Mouse (Mus musculus): ENCODE data around the gene Prkrip1. TPM values are rescaled to one million over a fixed set of nuclear protein-coding genes. Genes with fewer than 3 reads are reported as not detected.
A peak's percentile ranks its signal among the peaks of the same experiment; 100 is the strongest.

The Prkrip1 gene
- total RNA-seq, 1 experiment = 52.8 TPM

- peak overlapping the region; percentile 86 for H3K9ac ChIP-seq (ENCODE audit: insufficient read depth, low read depth, low read length, poor library complexity, severe bottlenecking)
- no peaks in the 10 kb centered on the region for H3K9me3 ChIP-seq (ENCODE audit: control insufficient read depth, insufficient read depth, low read depth, low read length)
- H3K36me3 ChIP-seq (ENCODE audit: control insufficient read depth, insufficient read depth, low read length, poor library complexity, severe bottlenecking) = no peaks in the 10 kb centered on the region
- TF ChIP-seq CHD2 (IDR thresholded peaks at IDR 0.05; ENCODE audit: low read depth, low read length) (no peak), ZC3H11A (IDR thresholded peaks at IDR 0.05; ENCODE audit: borderline replicate concordance, low read depth, low read length) (no peak), ZNF384 (IDR thresholded peaks at IDR 0.05; ENCODE audit: low read depth, low read length) (no peak), MAFK (IDR thresholded peaks at IDR 0.05; ENCODE audit: insufficient read depth, low read depth, low read length) (no peak), HCFC1 (IDR thresholded peaks at IDR 0.05; ENCODE audit: borderline replicate concordance, insufficient read depth, low read length) (no peak)
- in situ Hi-C loops (cut with MboI; ENCODE audit: low sequenced_read_pairs in 2 of 2, unreplicated experiment in 2 of 2) = no loop called here
- H3K4me3 ChIP-seq (ENCODE audit: insufficient read depth in 1 of 2, low read depth in 1 of 2, low read length in 2 of 2, poor library complexity in 1 of 2, severe bottlenecking in 1 of 2) = peak overlapping the region; percentile 86 to 87
- DNase-seq (ENCODE audit: low read depth, low spot score) = peak; percentile 50
- peaks cover 0 to 10% of the 10 kb centered on the region in 2 experiments; a peak in 2 of 4 replicates for H3K4me1 ChIP-seq (ENCODE audit: control insufficient read depth in 2 of 2, insufficient read depth in 2 of 2, low read length in 2 of 2, poor library complexity in 1 of 2)
- H3K27ac ChIP-seq (ENCODE audit: insufficient read depth, low read depth, low read length, poor library complexity, severe bottlenecking) = no peak overlapping the region
Observed at GRCm38 (mm10) chr5:136244762-136245540, 46.2 kb upstream of the Prkrip1 start.

- H3K27ac ChIP-seq (ENCODE audit: insufficient read depth, low read depth, low read length, poor library complexity, severe bottlenecking) = no peak overlapping the region
- no peaks in the 10 kb centered on the region for H3K36me3 ChIP-seq (ENCODE audit: control insufficient read depth, insufficient read depth, low read length, poor library complexity, severe bottlenecking)
- in situ Hi-C loops (cut with MboI; ENCODE audit: low sequenced_read_pairs in 2 of 2, unreplicated experiment in 2 of 2) = no loop called here
- no peak for DNase-seq (ENCODE audit: low read depth, low spot score)
- TF ChIP-seq ZC3H11A (IDR thresholded peaks at IDR 0.05; ENCODE audit: borderline replicate concordance, low read depth, low read length) = no peak
- TF ChIP-seq HCFC1 (IDR thresholded peaks at IDR 0.05; ENCODE audit: borderline replicate concordance, insufficient read depth, low read length) = no peak
- TF ChIP-seq CHD2 (IDR thresholded peaks at IDR 0.05; ENCODE audit: low read depth, low read length) = no peak
- no peak for TF ChIP-seq MAFK (IDR thresholded peaks at IDR 0.05; ENCODE audit: insufficient read depth, low read depth, low read length)
- TF ChIP-seq ZNF384 (IDR thresholded peaks at IDR 0.05; ENCODE audit: low read depth, low read length) = no peak
- H3K9ac ChIP-seq (ENCODE audit: insufficient read depth, low read depth, low read length, poor library complexity, severe bottlenecking) = peak overlapping the region; percentile 86
- H3K4me1 ChIP-seq (ENCODE audit: control insufficient read depth in 2 of 2, insufficient read depth in 2 of 2, low read length in 2 of 2, poor library complexity in 1 of 2) = peaks cover 0 to 9% of the 10 kb centered on the region in 2 experiments; a peak in 2 of 4 replicates
- H3K4me3 ChIP-seq (ENCODE audit: insufficient read depth in 1 of 2, low read depth in 1 of 2, low read length in 2 of 2, poor library complexity in 1 of 2, severe bottlenecking in 1 of 2) = peak overlapping the region; percentile 86 to 87
- H3K9me3 ChIP-seq (ENCODE audit: control insufficient read depth, insufficient read depth, low read depth, low read length) = no peaks in the 10 kb centered on the region
Observed at GRCm38 (mm10) chr5:136243851-136244761, 45.3 kb upstream of the Prkrip1 start.

DNA sequence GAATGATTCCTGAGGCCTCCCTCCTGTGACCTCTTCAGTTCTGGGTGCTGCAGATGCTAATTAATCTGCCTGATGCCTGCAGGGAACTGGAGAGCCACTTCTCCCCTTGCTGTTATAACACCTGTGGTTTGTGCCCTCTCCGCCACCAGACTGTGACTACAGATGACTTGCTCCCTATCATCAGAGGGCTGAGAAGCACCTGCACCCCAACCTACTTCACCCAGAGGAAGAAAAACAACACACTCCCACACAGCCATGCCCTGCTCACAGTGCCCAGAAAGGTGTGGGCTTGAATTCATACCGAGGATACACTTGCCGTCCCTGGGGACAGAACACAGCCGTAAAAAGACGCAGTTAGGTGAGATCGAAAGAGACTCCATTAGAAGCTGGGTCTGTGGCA lies 42.4 kb upstream of the Prkrip1 start:
- H3K9ac ChIP-seq (ENCODE audit: insufficient read depth, low read depth, low read length, poor library complexity, severe bottlenecking) = no peak overlapping the region
- H3K27ac ChIP-seq (ENCODE audit: insufficient read depth, low read depth, low read length, poor library complexity, severe bottlenecking) = no peak overlapping the region
- H3K4me1 ChIP-seq (ENCODE audit: control insufficient read depth in 2 of 2, insufficient read depth in 2 of 2, low read length in 2 of 2, poor library complexity in 1 of 2) = peaks cover 0 to 13% of the 10 kb centered on the region in 2 experiments; a peak in 2 of 4 replicates
- no peak for DNase-seq (ENCODE audit: low read depth, low spot score)
- no peaks in the 10 kb centered on the region for H3K9me3 ChIP-seq (ENCODE audit: control insufficient read depth, insufficient read depth, low read depth, low read length)
- H3K36me3 ChIP-seq (ENCODE audit: control insufficient read depth, insufficient read depth, low read length, poor library complexity, severe bottlenecking) = no peaks in the 10 kb centered on the region
- in situ Hi-C loops (cut with MboI; ENCODE audit: low sequenced_read_pairs in 2 of 2, unreplicated experiment in 2 of 2) = no loop called here
- H3K4me3 ChIP-seq (ENCODE audit: insufficient read depth in 1 of 2, low read depth in 1 of 2, low read length in 2 of 2, poor library complexity in 1 of 2, severe bottlenecking in 1 of 2) = no peak overlapping the region
- TF ChIP-seq MAFK (IDR thresholded peaks at IDR 0.05; ENCODE audit: insufficient read depth, low read depth, low read length) (no peak), ZNF384 (IDR thresholded peaks at IDR 0.05; ENCODE audit: low read depth, low read length) (no peak), HCFC1 (IDR thresholded peaks at IDR 0.05; ENCODE audit: borderline replicate concordance, insufficient read depth, low read length) (no peak)

GRCm38 (mm10) chr5:136240381-136240780 lies 41.6 kb upstream of the Prkrip1 start:
- Histone ChIP-seq H3K9me3 (ENCODE audit: control insufficient read depth, insufficient read depth, low read depth, low read length) (no peaks in the 10 kb centered on the region), H3K36me3 (ENCODE audit: control insufficient read depth, insufficient read depth, low read length, poor library complexity, severe bottlenecking) (no peaks in the 10 kb centered on the region), H3K4me3 (ENCODE audit: insufficient read depth in 1 of 2, low read depth in 1 of 2, low read length in 2 of 2, poor library complexity in 1 of 2, severe bottlenecking in 1 of 2) (no peak overlapping the region), H3K27ac (ENCODE audit: insufficient read depth, low read depth, low read length, poor library complexity, severe bottlenecking) (no peak overlapping the region), H3K9ac (ENCODE audit: insufficient read depth, low read depth, low read length, poor library complexity, severe bottlenecking) (no peak overlapping the region), H3K4me1 (ENCODE audit: control insufficient read depth in 2 of 2, insufficient read depth in 2 of 2, low read length in 2 of 2, poor library complexity in 1 of 2) (peaks cover 0 to 10% of the 10 kb centered on the region in 2 experiments; a peak in 2 of 4 replicates)
- TF ChIP-seq CHD2 (IDR thresholded peaks at IDR 0.05; ENCODE audit: low read depth, low read length) = no peak
- no peak for TF ChIP-seq HCFC1 (IDR thresholded peaks at IDR 0.05; ENCODE audit: borderline replicate concordance, insufficient read depth, low read length)
- no peak for TF ChIP-seq MAFK (IDR thresholded peaks at IDR 0.05; ENCODE audit: insufficient read depth, low read depth, low read length)
- TF ChIP-seq ZNF384 (IDR thresholded peaks at IDR 0.05; ENCODE audit: low read depth, low read length) = no peak
- TF ChIP-seq ZC3H11A (IDR thresholded peaks at IDR 0.05; ENCODE audit: borderline replicate concordance, low read depth, low read length) = no peak
- DNase-seq (ENCODE audit: low read depth, low spot score) = no peak
- in situ Hi-C loops (cut with MboI; ENCODE audit: low sequenced_read_pairs in 2 of 2, unreplicated experiment in 2 of 2) = no loop called here
